Mouse (Mus musculus): ENCODE measurements around the gene Tsacc.
"Not testable (repeated sequence)": the region's sequence is repeated elsewhere in the genome, so short reads cannot be mapped to it uniquely, and the experiment has no call there.

Tsacc gene

DNA sequence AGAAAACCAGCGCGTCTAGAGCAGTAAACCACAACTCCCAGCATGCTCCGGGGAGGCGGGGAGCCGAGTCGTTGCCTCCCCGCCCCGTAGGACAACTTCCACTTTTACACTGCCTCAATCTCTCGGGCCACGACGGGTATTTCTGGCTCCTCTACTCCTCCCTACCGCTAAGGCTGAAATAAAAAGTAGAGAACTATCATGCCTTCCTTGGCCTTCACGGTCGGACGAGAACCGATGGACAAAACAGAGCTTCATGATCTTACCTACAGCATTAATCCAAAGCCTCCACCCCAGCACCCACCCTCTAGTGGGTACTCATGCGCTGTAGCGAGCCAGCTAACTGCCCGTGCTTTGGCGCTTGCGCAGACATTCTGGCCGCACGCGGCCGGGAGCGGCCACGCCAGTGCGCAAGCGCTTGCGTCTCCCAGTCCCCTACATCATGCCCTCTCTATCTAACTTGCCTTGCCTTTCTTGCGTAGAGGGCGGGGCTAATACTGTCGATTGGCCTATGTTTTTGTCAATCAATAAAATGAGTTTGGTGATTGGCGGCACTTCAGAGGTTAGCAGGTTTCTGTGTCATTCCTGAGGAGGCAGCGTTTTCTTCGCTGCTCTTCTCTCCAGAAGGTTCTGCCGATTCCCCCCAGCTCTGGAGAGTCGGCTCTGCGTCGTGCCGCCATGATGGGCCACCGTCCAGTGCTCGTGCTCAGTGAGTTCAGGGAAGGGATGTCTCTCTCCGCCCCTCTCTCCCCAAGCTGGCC is at the start of gene Tsacc, which contains the start of gene Cct3:
Gene Tsacc (minus strand): TSS at position 439 of the 758 bp plus-strand sequence.
Gene Cct3 (plus strand): TSS at position 556 of the 758 bp plus-strand sequence.
- DNase-seq = peak; percentile 95 to 97

DNA sequence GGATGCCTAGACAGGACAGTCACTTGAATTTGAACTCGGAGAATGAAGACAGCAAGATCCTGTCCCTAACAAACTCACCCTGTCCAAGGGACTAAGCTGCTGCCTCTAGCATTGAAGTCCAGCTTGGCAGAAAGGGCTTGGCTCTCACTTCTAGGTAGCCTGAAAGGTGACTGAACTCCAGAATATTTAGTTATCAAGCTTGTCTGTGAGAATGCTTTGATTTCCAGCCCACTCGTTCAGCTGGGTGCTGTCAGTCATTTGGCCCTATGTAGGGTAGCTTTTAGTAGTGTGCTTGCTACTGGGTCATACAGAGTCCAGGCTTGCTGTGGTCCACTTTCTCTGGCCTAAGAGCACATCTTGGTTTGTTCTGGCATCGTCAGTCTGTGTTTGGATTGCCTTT is 42.2 kb upstream of the Tsacc start:
- no peak for DNase-seq

DNA sequence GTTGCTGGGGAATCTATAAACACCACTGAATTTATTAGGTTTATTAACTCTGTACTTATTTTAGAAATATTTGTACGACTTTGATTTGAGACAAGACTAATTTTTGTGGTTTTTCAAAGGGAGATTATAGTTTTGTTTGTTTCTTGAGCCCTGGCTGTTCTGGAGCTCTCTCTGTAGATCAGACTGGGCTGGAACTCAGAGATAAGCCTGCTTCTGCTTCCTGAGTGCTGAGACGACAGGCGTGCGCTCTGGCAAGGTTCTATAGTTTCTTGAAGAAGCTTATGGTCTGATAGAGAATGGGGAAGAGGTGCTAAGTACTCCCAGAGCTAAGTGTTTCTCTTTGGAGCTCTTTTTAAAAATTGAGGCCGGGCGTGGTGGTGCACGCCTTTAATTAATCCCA is 41.5 kb upstream of the Tsacc start:
- DNase-seq = no peak

DNA sequence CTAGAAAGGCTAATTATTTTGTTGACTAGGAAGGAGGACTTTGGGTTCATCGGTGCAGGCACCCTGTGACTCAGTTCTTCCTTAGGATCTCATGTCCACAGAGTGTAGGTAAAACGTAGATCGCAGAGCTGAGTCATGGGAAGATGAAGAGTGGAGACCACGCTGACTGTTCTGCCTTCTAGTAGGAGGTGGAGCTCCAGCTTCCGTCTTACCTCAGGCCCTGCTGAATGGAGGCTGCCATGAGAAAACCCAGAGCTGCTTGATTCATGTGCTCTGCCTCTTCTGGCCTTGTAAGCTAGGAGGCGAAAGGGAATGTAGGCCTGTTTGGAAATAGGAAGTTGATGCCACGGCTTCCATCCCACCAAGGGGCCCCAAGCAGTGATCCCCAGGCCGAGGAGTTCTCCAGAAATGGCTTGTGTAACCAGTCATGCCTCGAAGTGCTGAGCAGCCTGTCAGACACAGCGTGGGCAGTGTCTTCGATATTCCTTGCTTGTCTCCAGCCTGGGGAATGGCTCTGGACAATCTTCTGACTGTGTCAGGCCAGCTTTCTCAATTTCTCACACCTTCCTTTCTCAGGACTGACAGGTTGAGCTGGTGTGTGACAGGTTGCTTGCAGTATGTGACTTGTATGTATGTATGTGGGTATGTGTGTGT is 40.7 kb upstream of the Tsacc start:
- peak in 1 of 2 experiments; percentile 20 for DNase-seq

DNA sequence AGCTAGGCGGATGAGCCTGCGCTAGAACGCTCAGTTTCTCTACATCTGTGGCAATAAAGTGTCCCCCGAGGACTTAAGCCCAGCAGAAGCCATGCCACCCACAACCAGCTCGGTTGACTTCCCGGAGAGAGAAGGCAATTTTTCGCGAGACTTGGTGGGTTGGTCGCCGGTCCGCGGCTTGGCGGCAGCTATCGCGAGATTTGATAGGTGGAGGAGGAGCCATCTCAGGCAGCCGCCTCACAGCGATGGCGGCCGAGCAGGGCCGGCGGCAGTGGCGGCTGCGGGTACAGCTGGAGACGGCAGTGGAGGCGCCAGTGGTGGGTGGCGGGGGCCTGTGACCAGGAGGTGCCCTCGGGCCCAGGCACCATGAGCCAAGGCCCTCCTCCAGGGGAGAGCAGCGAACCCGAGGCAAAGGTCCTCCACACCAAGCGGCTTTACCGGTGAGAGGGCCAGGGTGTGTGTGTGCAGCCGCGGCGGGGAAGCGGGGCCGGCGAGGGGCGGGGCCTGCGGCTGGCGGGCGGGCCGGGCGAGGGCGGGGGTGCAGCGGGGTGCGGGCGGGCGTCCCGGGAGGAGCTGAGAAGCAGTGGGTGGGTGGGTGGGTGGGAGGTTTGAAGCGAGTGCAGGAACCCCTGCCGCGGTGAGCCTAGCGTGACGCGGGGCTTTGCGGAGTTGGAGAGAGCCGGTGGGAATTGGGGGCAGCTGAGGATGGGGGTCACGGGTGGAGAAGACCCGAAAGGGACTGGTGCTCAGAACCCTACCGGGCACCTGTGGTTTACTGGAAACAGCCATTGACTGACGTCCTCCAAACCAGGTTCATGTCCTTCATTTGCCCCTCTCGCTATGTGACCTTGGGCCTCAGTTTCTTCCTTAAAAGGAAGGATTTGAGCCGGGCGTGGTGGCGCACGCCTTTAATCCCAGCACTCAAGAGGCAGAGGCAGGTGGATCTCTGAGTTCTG is 39.5 kb upstream of the Tsacc start, which contains the start of the genes Tmem79 and Smg5:
Gene Tmem79 (minus strand): TSS at position 91 of the 956 bp plus-strand sequence.
Gene Smg5 (plus strand): TSS at position 203 of the 956 bp plus-strand sequence.
- DNase-seq = peak; percentile 97 to 98

DNA sequence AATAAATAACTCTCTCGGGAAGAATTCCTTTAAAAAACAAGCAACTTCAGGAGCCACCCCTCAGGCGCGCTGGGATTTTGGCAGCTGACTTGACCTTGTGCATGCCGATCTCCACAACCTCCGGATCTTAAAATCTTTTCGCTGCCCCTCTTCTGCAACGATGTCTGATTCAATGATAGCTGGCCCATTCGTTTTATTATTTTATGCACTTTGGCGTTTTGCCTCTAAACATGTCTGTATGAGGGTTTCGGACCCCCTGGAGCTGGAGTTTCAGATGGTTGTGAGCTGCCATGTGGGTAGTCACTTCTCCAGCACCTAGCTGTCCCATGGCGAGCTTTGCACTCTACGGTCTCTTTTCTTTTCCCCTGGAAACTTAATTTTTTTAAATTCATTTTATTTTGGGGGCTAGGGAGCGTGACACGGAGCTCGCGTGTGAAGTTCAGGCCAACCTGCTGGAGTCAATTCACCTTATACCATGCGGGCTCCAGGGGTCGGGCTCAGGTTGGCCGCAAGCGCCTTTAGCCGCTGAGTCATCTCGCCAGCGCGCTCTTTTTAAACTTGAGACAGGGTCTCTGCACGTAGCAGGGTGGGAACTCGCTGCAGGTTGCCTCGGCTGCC is 38.7 kb upstream of the Tsacc start:
- DNase-seq = no peak

DNA sequence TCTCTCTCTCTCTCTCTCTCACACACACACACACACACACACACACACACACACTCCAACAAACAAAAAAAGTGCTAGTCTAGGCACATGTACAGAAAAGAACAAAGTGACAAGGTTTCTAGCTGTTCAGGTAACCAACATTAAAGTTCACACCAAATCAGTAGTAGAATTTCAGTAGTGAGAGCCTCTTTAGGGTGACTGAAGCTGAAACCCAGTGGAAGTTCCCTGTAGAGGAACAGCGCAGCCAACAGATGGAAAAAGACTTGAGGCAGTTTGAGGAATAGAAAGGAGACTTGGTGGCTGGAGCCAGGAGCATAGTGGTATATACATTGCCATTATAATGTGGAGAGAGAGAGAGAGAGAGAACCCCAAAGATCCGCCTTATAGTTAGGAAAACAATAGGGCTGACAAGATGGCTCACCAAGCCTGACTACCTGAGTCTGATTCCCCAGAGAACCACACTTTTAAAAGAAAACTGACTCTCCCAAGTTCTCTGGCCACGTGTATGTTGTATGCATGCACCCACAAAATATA is 38.2 kb upstream of the Tsacc start:
- DNase-seq = no peak

DNA sequence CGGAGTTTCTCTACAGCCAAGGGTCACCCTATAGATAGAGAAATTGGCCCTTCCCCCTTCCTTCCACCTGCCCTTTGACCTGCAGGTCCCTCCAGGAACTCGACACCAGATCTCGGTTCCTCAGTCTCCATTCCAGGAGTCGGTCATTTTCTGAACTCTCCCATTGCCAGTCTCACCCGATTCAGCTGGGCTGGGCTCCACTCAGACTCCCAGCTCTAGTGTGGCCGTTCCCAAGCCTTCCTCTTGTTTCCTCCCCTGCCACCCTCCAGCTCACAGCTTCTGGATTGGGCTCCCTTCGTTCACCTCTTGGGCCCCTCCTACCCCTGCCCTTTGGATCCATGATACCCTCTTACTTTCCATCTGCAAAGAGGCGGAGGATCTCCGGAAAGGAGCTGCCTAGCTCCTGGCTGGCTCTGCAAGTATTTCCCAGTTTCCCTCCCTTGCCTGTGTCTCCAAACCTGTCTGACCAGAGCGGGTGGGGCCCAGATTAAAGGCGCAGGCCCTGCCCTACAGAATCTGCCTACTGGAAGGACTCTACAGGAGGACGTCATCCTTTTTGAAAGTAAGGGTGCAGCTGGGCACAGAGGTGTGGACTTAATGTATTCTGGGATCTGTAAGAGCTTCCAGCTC is 37.3 kb upstream of the Tsacc start:
- no peak for DNase-seq

DNA sequence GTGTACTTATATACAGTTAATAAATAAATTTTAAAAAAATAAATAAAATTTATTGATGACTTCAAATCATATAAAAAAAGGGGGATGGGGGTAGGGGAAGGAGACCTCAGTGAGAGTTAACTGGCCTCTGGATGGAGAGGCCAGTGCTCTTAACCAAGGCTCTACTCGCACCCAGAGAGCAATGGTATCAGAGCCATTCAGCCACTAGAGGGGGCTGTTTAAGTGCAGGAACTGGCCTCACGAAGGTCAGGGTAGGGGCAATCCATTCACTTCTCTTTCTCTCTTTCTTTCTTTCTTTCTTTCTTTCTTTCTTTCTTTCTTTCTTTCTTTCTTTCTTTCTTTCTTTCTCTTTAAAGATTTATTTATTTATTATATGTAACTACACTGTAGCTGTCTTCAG is 34.5 kb upstream of the Tsacc start:
- peak in 1 of 2 experiments; percentile 68 for DNase-seq

DNA sequence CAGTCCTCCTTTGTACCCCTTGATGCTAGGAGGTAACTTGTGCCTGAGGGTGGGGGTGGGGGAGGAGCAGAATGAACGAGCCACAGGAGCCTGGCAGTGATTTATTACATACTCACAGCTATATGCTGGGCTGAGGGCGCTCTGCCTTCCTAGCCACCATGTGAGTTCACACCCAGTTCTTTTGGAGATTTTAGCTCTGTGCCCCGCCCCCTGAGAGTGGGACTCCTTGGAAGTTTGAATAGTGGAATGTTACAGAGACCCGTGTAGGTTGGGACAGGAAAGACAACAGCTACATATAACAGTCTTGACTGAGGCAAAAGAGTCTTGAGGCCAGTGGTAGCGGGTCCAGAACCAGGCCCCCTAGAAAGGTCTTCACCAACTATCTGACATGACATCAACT is 32.2 kb upstream of the Tsacc start:
- DNase-seq = no peak

DNA sequence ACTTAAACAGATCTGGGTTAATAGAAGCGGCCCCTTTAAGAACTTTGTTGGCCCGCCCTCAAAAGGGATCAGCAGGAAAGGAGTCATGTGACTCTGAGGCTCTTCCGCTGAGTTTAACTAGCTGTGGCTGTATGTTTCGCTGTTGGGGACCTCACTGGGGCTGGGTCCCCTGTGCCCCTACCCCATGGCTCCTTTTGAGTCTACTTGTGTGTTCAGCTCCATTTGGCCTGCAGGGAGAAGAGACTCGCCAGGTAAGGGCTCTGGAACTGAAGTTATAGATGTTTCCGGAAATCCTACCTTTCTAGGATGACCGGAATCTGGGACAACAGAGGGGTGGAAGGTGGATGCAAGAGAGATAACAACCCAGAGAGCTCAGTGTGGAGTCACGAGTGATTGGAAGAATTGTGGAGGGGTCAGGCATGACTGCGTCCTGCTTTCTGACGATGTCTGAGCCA is 28.2 kb upstream of the Tsacc start, which contains the start of gene Glmp:
Gene Glmp (plus strand): TSS at position 73 of the 455 bp plus-strand sequence.
- peak; percentile 71 to 81 for DNase-seq

DNA sequence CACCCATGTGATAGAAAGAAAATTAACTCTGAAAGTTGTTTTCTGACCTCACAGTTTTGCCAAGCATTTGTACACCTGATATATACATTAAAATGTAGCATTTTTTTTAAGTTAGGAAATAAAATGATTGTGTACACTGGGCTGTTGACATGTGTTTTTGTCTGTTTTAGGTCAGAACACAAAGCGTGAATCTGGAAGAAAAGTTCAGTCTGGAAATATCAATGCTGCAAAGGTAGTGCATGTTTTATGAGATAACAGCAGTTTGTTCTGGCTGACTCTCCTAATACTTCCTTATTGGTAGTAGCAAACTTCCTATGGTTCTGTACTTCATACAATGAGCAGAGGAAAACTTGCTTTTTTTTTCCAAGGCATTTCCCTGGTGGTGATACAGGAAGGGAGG is 2.4 kb upstream of the Tsacc start:
- no peak for DNase-seq

DNA sequence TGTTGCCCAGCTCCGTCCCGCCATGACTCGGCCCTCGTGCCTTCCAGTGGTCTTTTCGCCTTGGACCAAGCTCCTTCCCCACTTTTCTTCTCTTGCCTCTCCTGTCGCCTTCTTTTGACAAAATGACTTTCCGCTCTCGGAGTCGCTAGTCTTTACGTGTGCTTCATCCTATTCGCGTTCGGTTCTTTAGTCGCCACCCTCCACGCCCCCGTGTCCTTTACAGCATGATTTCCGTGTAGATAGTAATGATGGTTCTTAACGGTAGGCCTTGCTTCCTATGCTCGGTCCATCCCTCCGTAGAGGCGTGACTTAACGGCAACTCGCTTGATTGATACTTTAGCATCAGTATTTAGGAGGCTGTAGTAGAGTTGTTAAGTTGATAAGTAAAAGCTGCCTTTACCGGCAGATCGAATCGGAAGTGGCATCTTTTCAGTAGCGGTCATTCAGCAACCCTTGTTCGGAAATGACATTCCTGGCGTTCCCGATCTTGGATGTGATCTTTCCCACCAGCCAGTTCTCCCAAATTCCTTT is 587 bp upstream of the Tsacc start:
- no peak for DNase-seq

DNA sequence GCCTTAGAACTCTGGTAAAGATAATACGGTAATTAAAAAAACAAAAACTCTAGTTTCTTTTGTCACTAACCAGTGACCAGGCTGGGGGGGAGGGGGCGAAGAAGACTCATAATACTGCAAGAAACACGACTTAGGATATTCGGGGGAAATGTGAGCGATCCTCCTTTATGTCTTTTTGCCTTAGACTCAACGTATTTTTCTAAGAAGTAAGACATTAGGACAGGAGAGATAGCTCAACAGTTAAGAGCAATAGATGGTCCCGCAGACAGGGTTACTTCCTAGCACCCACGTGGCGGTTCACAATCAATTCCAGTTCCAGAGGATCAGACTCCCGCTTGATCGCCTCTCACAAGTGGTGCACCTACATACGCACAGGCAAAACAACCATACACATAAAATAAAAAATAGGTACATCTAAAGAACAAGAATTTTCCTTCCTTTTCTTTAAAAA is 664 bp downstream of the Tsacc start:
- no peak for DNase-seq

DNA sequence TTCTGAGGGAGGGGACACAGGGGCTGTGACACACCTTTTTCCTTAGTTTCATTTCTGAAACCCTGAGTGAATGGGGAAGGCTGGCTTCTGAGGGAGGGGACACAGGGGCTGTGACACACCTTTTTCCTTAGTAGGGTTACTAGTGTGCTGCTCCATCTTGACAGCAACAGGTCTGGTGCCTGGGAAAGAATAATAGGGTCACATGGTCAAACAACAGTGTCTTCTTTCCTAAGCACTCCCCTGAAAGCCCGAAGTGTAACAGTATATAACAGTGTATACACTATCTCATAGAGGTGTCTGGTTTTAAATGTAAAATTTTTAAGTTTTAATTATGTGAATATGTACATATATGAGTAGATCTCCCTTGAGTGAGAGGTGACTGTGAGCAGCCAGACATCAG is 1.5 kb downstream of the Tsacc start:
- not testable (repeated sequence) for DNase-seq

DNA sequence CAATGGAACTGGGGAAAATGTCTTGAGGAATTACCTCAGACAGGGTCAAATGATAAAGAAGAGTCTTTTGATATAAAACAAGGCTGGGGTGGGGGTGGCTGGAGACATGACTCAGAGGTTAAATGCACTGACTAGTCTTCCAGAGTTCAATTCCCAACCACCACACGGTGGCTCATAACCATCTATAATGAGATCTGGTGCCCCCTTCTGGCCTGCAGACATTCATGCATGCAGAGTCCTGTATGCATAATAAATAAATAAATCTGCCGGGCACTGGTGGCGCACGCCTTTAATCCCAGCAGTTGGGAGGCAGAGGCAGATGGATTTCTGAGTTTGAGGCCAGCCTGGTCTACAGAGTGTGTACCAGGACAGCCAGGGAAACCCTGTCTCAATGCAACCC is 4.8 kb downstream of the Tsacc start:
- peak; percentile 11 to 31 for DNase-seq

DNA sequence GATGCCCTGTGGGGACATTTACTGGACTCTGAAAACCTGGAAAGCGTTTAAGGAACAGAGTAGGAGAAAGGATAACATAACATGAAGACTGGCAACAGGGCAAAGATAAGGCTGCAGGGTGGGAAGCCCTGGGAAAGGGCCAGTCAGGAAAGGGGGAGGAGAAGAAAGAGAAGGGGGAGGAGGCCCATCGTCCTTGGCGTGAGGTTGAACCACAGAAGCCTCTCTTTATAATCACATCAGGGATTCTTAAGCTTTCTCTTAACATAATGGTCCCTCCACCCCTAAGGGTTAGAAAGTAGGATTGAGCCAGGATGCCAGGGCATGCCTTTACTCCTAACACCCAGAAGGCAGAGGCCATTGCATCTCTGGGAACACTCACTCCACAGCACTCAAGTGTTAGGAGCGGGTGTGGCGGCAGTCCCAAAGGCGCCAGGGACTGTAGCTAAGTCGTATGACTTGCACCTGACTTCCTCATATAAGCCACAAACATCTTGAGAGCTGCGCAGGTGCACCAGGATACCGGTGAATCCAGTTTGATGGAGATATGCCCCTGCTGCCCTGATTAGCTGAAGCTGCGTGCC is 8.6 kb downstream of the Tsacc start:
- DNase-seq = not testable (repeated sequence)

DNA sequence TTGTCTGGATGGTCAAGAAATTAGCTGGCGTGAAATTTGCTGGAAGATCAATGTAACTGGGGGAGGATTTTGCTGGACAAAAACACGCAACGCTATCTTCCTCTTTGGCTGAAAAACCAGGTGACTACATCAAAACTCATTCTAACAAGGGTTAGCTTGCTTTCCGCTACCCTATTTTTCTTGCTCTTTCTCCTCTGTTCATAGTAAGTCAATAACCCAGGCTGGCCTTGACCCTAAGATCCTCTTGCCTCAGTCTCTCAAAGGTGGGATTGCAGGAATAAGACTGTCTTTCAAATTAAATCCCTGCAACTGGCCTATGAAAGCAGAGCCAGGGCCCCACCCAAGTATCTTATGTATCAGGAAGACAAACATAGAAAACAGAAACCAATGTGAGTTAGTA is 9.7 kb downstream of the Tsacc start, which contains the start of gene Gm38392:
Gene Gm38392 (minus strand): TSS at position 101 of the 400 bp plus-strand sequence.
- no peak for DNase-seq

DNA sequence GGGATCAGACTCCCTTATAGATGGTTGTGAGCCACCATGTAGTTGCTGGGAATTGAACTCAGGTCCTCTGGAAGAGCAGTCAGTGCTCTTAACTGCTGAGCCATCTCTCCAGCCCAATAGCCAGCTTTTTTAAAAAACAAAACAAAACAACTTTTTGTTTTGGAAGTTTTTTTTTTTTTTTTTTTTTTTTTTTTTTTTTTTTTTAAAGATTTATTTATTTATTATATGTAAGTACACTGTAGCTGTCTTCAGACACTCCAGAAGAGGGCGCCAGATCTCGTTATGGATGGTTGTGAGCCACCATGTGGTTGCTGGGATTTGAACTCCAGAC is 11.3 kb downstream of the Tsacc start:
- DNase-seq = not testable (repeated sequence)

DNA sequence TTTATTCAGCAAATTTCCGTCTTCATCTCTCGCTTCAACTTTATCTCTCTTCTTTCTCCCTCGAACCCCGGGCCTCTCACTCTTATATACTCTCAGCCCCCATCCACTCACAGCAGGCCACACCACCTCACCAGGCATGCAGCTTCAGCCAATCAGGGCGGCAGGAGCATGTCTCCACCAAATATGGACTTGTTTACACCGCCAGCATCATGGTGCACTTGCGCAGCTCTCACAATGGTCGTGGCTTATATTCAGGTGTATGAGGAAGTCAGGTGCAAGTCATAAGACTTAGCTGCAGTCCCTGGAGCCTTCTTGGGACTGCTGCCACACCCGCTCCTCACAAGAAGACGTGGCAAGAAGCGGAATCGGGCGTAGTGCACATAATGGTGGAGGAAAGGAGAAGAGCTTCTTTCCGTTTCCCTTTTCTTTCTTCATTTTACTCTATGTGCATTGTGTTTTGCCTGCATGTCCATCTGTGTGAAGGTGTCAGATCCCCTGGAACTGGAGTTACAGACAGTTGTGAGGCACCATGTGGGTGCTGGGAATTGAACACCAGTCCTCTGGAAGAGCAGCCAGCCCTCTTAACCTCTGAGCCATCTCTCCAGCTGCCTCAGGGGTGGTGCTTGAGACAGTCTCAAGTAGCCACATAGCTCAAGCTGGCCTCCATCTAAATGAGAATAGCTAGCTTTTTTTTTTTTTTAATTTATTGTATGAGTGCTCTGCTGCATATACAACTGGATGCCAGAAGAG is 11.8 kb downstream of the Tsacc start:
- DNase-seq = not testable (repeated sequence)
